Mouse (Mus musculus) embryonic facial prominence, embryonic 11.5 days (tissue): ENCODE results near the gene Olfr767. TPM values are rescaled to one million over a fixed set of nuclear protein-coding genes. Genes with fewer than 3 reads are reported as not detected.
"Not testable (repeated sequence)": the region's sequence is repeated elsewhere in the genome, so short reads cannot be mapped to it uniquely, and the experiment has no call there.

Experiments
- ATAC-seq: fragments of 200-750 bp; cut with Nextera tagmentation; replicated peaks from 2 replicates; pipeline ENCODE4 v1.8.0; 2017; ENCODE audit warnings: low read depth; ENCODE audit not compliant: insufficient number of reproducible peaks, low FRiP score, low TSS enrichment
- DNase-seq: peaks from one replicate; pipeline ENCODE4 v3.0.0-alpha.2; 2015; ENCODE audit warnings: low spot score
- H3K27ac ChIP-seq: fragments of 300-500 bp; sonication (generic); replicated peaks from 2 replicates; pipeline ENCODE4 v1.5.1; 2014; ENCODE audit warnings: mild to moderate bottlenecking, low read depth, low read length, control low read depth
- H3K27me3 ChIP-seq: fragments of 300-500 bp; sonication (generic); 2 replicates; pipeline ENCODE4 v1.6.1; 2014; ENCODE audit warnings: mild to moderate bottlenecking, low read length, moderate library complexity, mixed read lengths; ENCODE audit not compliant: control insufficient read depth, insufficient read depth
- H3K36me3 ChIP-seq: fragments of 300-500 bp; sonication (generic); replicated peaks from 2 replicates; pipeline ENCODE4 v1.6.1; 2014; ENCODE audit warnings: low read depth, mild to moderate bottlenecking, low read length, moderate library complexity, mixed read lengths; ENCODE audit not compliant: control insufficient read depth, insufficient read depth
- H3K4me1 ChIP-seq: fragments of 300-500 bp; sonication (generic); 2 replicates; pipeline ENCODE4 v1.6.1; 2014; ENCODE audit warnings: low read length, mixed read lengths; ENCODE audit not compliant: control insufficient read depth, insufficient read depth
- H3K4me2 ChIP-seq: fragments of 300-500 bp; sonication (generic); 2 replicates; pipeline ENCODE4 v1.6.1; 2014; ENCODE audit warnings: low read depth, mild to moderate bottlenecking, control low read depth, low read length, moderate library complexity
- H3K4me3 ChIP-seq: fragments of 300-500 bp; sonication (generic); 2 replicates; pipeline ENCODE4 v1.5.1; 2014; ENCODE audit warnings: low read depth, low read length, control low read depth
- H3K9ac ChIP-seq: fragments of 300-500 bp; sonication (generic); replicated peaks from 2 replicates; pipeline ENCODE4 v1.6.1; 2014; ENCODE audit warnings: mild to moderate bottlenecking, control low read depth, low read length
- H3K9me3 ChIP-seq: fragments of 300-500 bp; sonication (generic); replicated peaks from 2 replicates; pipeline ENCODE4 v1.6.1; 2016; ENCODE audit warnings: mild to moderate bottlenecking, low read length, inconsistent platforms, mixed read lengths; ENCODE audit not compliant: control insufficient read depth
- WGBS: fragments of 180-500 bp; shearing (Covaris S2); extraction: QIAGEN DNeasy Blood & Tissue Kit; methylation state at CpG from one replicate; pipeline ENCODE4 v1.1.7; 2014; 5-methylcytosine and 5-hydroxymethylcytosine counted together
- polyA plus RNA-seq: library from polyadenylated mRNA; unstranded; fragments of >200 nt; fragmentation: Nextera tagmentation; extraction: Ambion mirVana; gene quantifications from 2 replicates; pipeline ENCODE4 v1.2.1, GENCODE M21; 2014

The Olfr767 gene
- not detected in 2 replicates for polyA plus RNA-seq

GRCm38 (mm10) chr10:129082810-129083209 is at the start of gene Olfr767:
Gene Olfr767 (minus strand): TSS chr10:129082910.
- H3K4me1 ChIP-seq, ATAC-seq, H3K27me3 ChIP-seq, H3K4me2 ChIP-seq, H3K27ac ChIP-seq, DNase-seq, H3K9me3 ChIP-seq, H3K36me3 ChIP-seq, H3K4me3 ChIP-seq, H3K9ac ChIP-seq: not testable (repeated sequence)

- DNase-seq (no peak), ATAC-seq (no peak)
- no peaks in the 10 kb centered on the region for H3K9me3 ChIP-seq
- H3K4me1 ChIP-seq: no peaks in the 10 kb centered on the region
- no peak within 1 kb of the TSS for H3K4me3 ChIP-seq
- H3K4me2 ChIP-seq: no peak within 1 kb of the TSS
- no peak within 1 kb of the TSS for H3K9ac ChIP-seq
- no peaks in the 10 kb centered on the region for H3K27me3 ChIP-seq
- WGBS: 88% methylated on average over 2 of the region's 2 CpGs
- H3K27ac ChIP-seq: no peak within 1 kb of the TSS
- H3K36me3 ChIP-seq: no peaks in the 10 kb centered on the region
These were observed 35.1 kb upstream of the Olfr767 start, which contains the start of gene Olfr769 for GRCm38 (mm10) chr10:129117761-129118160. Gene Olfr769 (minus strand): TSS chr10:129117861.

- Histone ChIP-seq H3K4me2 (no peak overlapping the region), H3K27me3 (no peaks in the 10 kb centered on the region), H3K4me1 (no peaks in the 10 kb centered on the region), H3K36me3 (no peaks in the 10 kb centered on the region), H3K9me3 (no peaks in the 10 kb centered on the region), H3K9ac (no peak overlapping the region), H3K4me3 (no peak overlapping the region), H3K27ac (no peak overlapping the region)
- no peak for ATAC-seq
- 92% methylated on average over 3 of the region's 3 CpGs for WGBS
- DNase-seq: no peak
These were observed 32.4 kb upstream of the Olfr767 start for GRCm38 (mm10) chr10:129115146-129115545.

- Histone ChIP-seq H3K27me3 (no peaks in the 10 kb centered on the region), H3K9me3 (no peaks in the 10 kb centered on the region), H3K4me1 (no peaks in the 10 kb centered on the region), H3K4me2 (no peak overlapping the region), H3K36me3 (no peaks in the 10 kb centered on the region), H3K27ac (no peak overlapping the region), H3K9ac (no peak overlapping the region), H3K4me3 (no peak overlapping the region)
- DNase-seq: no peak
- WGBS: 22% methylated on average over 3 of the region's 3 CpGs
- no peak for ATAC-seq
These were observed 18.5 kb upstream of the Olfr767 start for GRCm38 (mm10) chr10:129101231-129101630.

- H3K4me2 ChIP-seq: no peak within 1 kb of the TSS
- H3K4me3 ChIP-seq: no peak within 1 kb of the TSS
- ATAC-seq: no peak
- WGBS: 82% methylated on average over 1 of the region's 1 CpGs
- H3K9me3 ChIP-seq: no peaks in the 10 kb centered on the region
- no peak within 1 kb of the TSS for H3K27ac ChIP-seq
- H3K9ac ChIP-seq: no peak within 1 kb of the TSS
- no peaks in the 10 kb centered on the region for H3K27me3 ChIP-seq
- no peaks in the 10 kb centered on the region for H3K36me3 ChIP-seq
- H3K4me1 ChIP-seq: no peaks in the 10 kb centered on the region
- no peak for DNase-seq
These were observed 16.6 kb upstream of the Olfr767 start, which contains the start of gene Olfr768 for GRCm38 (mm10) chr10:129099275-129099674. Gene Olfr768 (minus strand): TSS chr10:129099375.

- no peak within 1 kb of the TSS for H3K4me3 ChIP-seq
- no peak within 1 kb of the TSS for H3K4me2 ChIP-seq
- no peaks in the 10 kb centered on the region for H3K36me3 ChIP-seq
- H3K9me3 ChIP-seq: no peaks in the 10 kb centered on the region
- DNase-seq (no peak), ATAC-seq (no peak)
- WGBS: 87% methylated on average over 2 of the region's 2 CpGs
- no peak within 1 kb of the TSS for H3K9ac ChIP-seq
- H3K4me1 ChIP-seq: no peaks in the 10 kb centered on the region
- H3K27me3 ChIP-seq: no peaks in the 10 kb centered on the region
- H3K27ac ChIP-seq: no peak within 1 kb of the TSS
These were observed 13.8 kb downstream of the Olfr767 start, which contains the start of gene Olfr766-ps1 for GRCm38 (mm10) chr10:129068877-129069276. Gene Olfr766-ps1 (minus strand): TSS chr10:129068977.

GRCm38 (mm10) chr10:129049898-129050297 is 32.8 kb downstream of the Olfr767 start, which contains the start of gene Olfr765:
Gene Olfr765 (minus strand): TSS chr10:129049998.
- ATAC-seq, DNase-seq, H3K4me1 ChIP-seq, H3K27ac ChIP-seq, H3K9ac ChIP-seq, H3K36me3 ChIP-seq, H3K9me3 ChIP-seq, H3K27me3 ChIP-seq, H3K4me2 ChIP-seq, H3K4me3 ChIP-seq: not testable (repeated sequence)

GRCm38 (mm10) chr10:129039796-129040195 is 42.9 kb downstream of the Olfr767 start, which contains the start of gene Olfr764-ps1:
Gene Olfr764-ps1 (minus strand): TSS chr10:129039896.
- 81% methylated on average over 3 of the region's 3 CpGs for WGBS
- ATAC-seq (no peak), DNase-seq (no peak)

More at GRCm38 (mm10) chr10:129039796-129040195, 42.9 kb downstream of the Olfr767 start, which contains the start of gene Olfr764-ps1:
- H3K9me3 ChIP-seq: no peaks in the 10 kb centered on the region
- H3K4me2 ChIP-seq: no peak within 1 kb of the TSS
- H3K4me3 ChIP-seq: no peak within 1 kb of the TSS
- no peak within 1 kb of the TSS for H3K27ac ChIP-seq
- no peaks in the 10 kb centered on the region for H3K4me1 ChIP-seq
- H3K36me3 ChIP-seq: no peaks in the 10 kb centered on the region
- H3K9ac ChIP-seq: no peak within 1 kb of the TSS
- no peaks in the 10 kb centered on the region for H3K27me3 ChIP-seq
